Mouse (Mus musculus) NIH3T3 (cell line): ENCODE data around the gene Rpl36.

ENCODE experiments used
- DNase-seq: peaks from one replicate; pipeline ENCODE4 v3.0.0-alpha.2; 2012; ENCODE audit warnings: low read depth

Rpl36 gene

GRCm38 (mm10) chr17:56613236-56613844 lies at the start of gene Rpl36:
Gene Rpl36, plus strand, starts transcription at chr17:56613416.
- DNase-seq: peak; percentile 98

- DNase-seq: no peak
Measured at GRCm38 (mm10) chr17:56566293-56566692, 46.9 kb upstream of the Rpl36 start.

- DNase-seq: no peak
Measured at GRCm38 (mm10) chr17:56566918-56567317, 46.3 kb upstream of the Rpl36 start.

GRCm38 (mm10) chr17:56567370-56567769 lies 45.8 kb upstream of the Rpl36 start:
- no peak for DNase-seq

- no peak for DNase-seq
Measured at GRCm38 (mm10) chr17:56570287-56570686, 42.9 kb upstream of the Rpl36 start.

GRCm38 (mm10) chr17:56572154-56572553 lies 41.1 kb upstream of the Rpl36 start:
- no peak for DNase-seq

GRCm38 (mm10) chr17:56572939-56573338 lies 40.3 kb upstream of the Rpl36 start:
- DNase-seq: no peak

- no peak for DNase-seq
Measured at GRCm38 (mm10) chr17:56583071-56583470, 30.1 kb upstream of the Rpl36 start.

GRCm38 (mm10) chr17:56583611-56584256 lies 29.5 kb upstream of the Rpl36 start:
- DNase-seq: peak; percentile 55

GRCm38 (mm10) chr17:56584257-56585130 lies 28.7 kb upstream of the Rpl36 start, which contains the start of the genes Safb2 and Safb:
Gene Safb2, minus strand, starts transcription at chr17:56584585.
Gene Safb, plus strand, starts transcription at chr17:56584825.
- DNase-seq: peak; percentile 100

- DNase-seq: peak; percentile 59
Measured at GRCm38 (mm10) chr17:56585171-56585821, 27.9 kb upstream of the Rpl36 start.

GRCm38 (mm10) chr17:56587773-56588172 lies 25.4 kb upstream of the Rpl36 start:
- no peak for DNase-seq

GRCm38 (mm10) chr17:56588921-56589320 lies 24.3 kb upstream of the Rpl36 start:
- no peak for DNase-seq

GRCm38 (mm10) chr17:56592553-56592952 lies 20.7 kb upstream of the Rpl36 start:
- no peak for DNase-seq

- no peak for DNase-seq
Measured at GRCm38 (mm10) chr17:56593527-56594271, 19.5 kb upstream of the Rpl36 start.

GRCm38 (mm10) chr17:56603186-56604069 lies 9.8 kb upstream of the Rpl36 start:
- no peak for DNase-seq

- DNase-seq: no peak
Measured at GRCm38 (mm10) chr17:56604070-56604380, 9.2 kb upstream of the Rpl36 start.

GRCm38 (mm10) chr17:56604422-56604821 lies 8.8 kb upstream of the Rpl36 start:
- no peak for DNase-seq

- DNase-seq: no peak
Measured at GRCm38 (mm10) chr17:56605431-56605830, 7.8 kb upstream of the Rpl36 start.

GRCm38 (mm10) chr17:56607521-56608062 lies 5.6 kb upstream of the Rpl36 start:
- no peak for DNase-seq
